Mouse (Mus musculus) Patski (cell line): ENCODE data around the gene Hsd3b7. TPM values are rescaled to one million over a fixed set of nuclear protein-coding genes. Genes with fewer than 3 reads are reported as not detected.

Experiments used
- ATAC-seq: fragments of 100-300 bp; one replicate; pipeline ENCODE4 v1.8.0; 2021
- CTCF ChIA-PET: fragments of 350-600 bp; sonication (Branson Sonifier 250); formaldehyde crosslinking; loops from one replicate; lab custom pipeline; 2022; ENCODE audit warnings: inconsistent platforms; lab: Charles Lee
- POLR2A ChIA-PET: fragments of 350-600 bp; sonication (Branson Sonifier 250); formaldehyde crosslinking; loops from one replicate; lab custom pipeline; 2022; ENCODE audit warnings: antibody characterized with exemption, inconsistent platforms; lab: Charles Lee
- DNase-seq: peaks from one replicate; pipeline ENCODE4 v3.0.0-alpha.2; 2011; ENCODE audit warnings: low read depth, low spot score
- H3K27me3 ChIP-seq: fragments of 371-371 bp; one replicate; pipeline ENCODE4 v1.5.1; 2021
- CTCF ChIP-seq: fragments of 100-300 bp; IDR thresholded peaks from one replicate; pipeline ENCODE4 v1.5.1; 2021
- in situ Hi-C: fragments of 300-500 bp; cut with MboI; formaldehyde crosslinking; loops from 3 replicates; pipeline ENCODE4 v1.11.1; 2018; ENCODE audit warnings: low pct_unique_long_range_greater_than_20kb, mixed read lengths
- polyA plus RNA-seq: library from polyadenylated mRNA; unstranded; gene quantifications from one replicate; pipeline ENCODE4 v1.2.3, GENCODE M21; 2021

The Hsd3b7 gene
- polyA plus RNA-seq, 1 experiment from 2014 or later: 30.1 TPM

DNA sequence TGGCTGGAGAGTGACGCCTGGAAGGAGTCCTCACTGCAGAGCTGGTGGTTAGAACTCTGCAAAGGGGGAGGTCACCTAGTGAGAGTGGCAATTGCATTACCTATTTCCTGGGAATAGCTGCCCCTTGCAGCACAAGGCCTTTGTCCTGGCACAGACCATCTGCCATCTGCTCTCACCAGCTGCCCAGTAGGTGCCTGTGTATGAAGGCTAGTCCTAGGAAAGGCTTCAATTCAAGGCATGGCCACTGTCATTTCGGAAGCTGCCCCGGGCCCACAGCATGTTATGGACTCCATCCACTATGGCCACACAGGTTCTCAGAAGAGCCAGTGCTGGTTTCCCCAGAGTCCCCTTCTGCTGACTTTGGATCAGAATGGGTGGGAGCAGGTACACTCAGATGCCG lies 1.8 kb upstream of the Hsd3b7 start:
- TF ChIP-seq CTCF: no peak
- H3K27me3 ChIP-seq: no peaks in the 10 kb centered on the region
- in situ Hi-C loops: no loop called here
- ChIA-PET POLR2A (interaction anchor here (1.2 kb wide), 1 partner anchor 76 kb away, joined by 6 read pairs; no protein-coding TSS in a partner anchor), CTCF (interaction anchor here (1.5 kb wide), 1 partner anchor 410 kb away, joined by 3 read pairs; no protein-coding TSS in a partner anchor)
- ATAC-seq: no peak
- DNase-seq: no peak

DNA sequence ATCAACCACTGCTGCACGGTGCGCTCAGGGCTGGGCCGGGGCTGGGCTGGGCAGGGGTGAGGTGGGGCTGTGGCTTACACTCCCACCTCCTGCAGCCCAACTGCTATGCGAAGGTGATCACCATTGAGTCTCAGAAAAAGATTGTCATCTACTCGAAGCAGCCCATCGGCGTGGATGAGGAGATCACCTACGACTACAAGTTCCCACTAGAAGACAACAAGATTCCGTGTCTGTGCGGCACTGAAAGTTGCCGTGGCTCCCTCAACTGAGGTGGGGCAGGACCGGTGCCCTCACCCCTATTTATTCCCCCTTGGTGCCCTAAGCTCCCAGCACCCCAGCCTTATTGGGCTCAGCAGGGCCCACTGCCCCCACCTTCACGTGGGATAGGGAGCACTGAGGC lies 1.2 kb upstream of the Hsd3b7 start:
- in situ Hi-C loops: no loop called here
- DNase-seq: no peak
- ChIA-PET POLR2A (interaction anchor here (1.2 kb wide), 1 partner anchor 75 kb away, joined by 6 read pairs; no protein-coding TSS in a partner anchor), CTCF (interaction anchor here (1.7 kb wide), 1 partner anchor 10 kb away, joined by 5 read pairs; no protein-coding TSS in a partner anchor)
- H3K27me3 ChIP-seq: no peaks in the 10 kb centered on the region
- ATAC-seq: no peak
- TF ChIP-seq CTCF: no peak

DNA sequence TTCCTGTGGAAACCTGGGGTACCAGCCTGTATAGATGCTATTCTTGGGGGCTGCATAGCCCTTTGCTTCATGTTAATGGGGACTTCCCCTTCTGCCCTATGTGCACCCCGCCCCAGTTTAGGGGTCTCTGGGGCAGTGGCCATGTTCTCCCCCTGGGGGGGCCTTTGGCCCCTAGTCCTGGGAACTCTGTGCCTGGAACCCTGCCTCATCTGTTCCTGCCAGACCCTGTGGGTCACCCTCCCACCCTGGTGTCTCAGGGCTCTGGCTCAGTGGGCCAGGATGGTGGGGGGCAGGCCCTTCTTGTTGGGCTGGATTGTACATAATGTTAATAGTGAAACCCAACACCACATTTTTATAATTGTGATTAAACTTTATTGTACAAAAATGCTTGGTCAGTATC lies 666 bp upstream of the Hsd3b7 start:
- DNase-seq (no peak), ATAC-seq (no peak)
- ChIA-PET POLR2A (interaction anchor here (1.2 kb wide), 1 partner anchor 75 kb away, joined by 6 read pairs; no protein-coding TSS in a partner anchor), CTCF (interaction anchor here (1.0 to 1.7 kb wide), 5 partner anchors 9 to 85 kb away, joined by 3 to 5 read pairs (median 3); no protein-coding TSS in a partner anchor)
- TF ChIP-seq CTCF: no peak
- in situ Hi-C loops: no loop called here
- no peaks in the 10 kb centered on the region for H3K27me3 ChIP-seq

DNA sequence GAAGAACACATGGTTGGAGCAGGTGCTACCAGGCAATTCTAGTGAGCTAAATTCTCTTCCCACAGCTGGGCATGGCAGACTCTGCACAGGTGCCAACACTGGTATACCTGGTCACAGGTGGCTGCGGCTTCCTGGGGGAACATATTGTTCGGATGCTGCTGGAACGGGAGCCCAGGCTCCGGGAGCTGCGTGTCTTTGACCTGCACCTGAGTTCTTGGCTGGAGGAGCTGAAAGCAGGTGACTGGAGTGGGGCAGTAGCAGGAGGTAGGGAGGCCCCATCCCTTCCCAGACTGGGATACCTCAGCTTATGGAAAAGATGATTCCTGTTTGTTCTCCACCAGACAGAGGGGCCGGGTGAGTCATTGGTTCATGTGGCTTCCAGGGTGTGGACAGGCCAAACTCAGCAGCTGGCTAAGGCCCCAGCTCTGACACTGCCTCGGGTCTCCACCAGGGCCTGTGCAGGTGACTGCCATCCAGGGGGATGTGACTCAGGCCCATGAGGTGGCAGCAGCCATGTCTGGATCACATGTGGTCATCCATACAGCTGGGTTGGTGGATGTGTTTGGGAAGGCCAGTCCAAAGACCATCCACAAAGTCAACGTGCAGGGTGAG lies 712 bp downstream of the Hsd3b7 start:
- ATAC-seq (no peak), DNase-seq (no peak)
- TF ChIP-seq CTCF: no peak
- CTCF ChIA-PET: interaction anchor here (0.7 to 1.7 kb wide), 12 partner anchors 8 to 119 kb away, joined by 3 to 5 read pairs (median 3); partner anchors contain the start of genes Gm21974 and Vkorc1
- POLR2A ChIA-PET: interaction anchor here (0.7 to 1.3 kb wide), 4 partner anchors 31 to 167 kb away, joined by 3 to 6 read pairs (median 4); partner anchors contain the start of genes Kat8 and Orai3
- no peaks in the 10 kb centered on the region for H3K27me3 ChIP-seq
- in situ Hi-C loops: no loop called here

DNA sequence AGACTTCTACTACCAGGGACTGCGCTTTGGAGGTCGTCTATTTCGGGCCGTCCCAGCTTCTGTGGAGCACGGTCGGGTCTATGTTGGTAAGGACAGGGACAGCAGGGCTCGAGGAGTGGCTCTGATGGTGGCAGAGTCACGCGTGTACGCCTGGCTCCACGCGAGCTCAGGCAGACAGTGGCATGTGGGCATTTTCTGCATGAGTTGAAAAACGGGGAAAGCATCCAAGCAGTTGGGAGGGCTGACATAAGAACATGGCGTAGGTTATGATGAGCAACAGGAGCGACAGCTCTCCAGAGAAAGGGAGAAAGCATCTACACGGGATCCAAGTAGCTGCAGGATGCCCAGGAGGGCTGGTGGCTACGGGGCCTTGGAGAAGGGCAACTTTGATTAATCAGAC lies 1.9 kb downstream of the Hsd3b7 start:
- no peak for DNase-seq
- no peak for TF ChIP-seq CTCF
- no peak for ATAC-seq
- CTCF ChIA-PET: no interaction called here
- POLR2A ChIA-PET: interaction anchor here (1.3 to 1.6 kb wide), 2 partner anchors 14 to 111 kb away, joined by 4 to 6 read pairs; partner anchors contain the start of gene Kat8
- in situ Hi-C loops: no loop called here
- no peaks in the 10 kb centered on the region for H3K27me3 ChIP-seq

DNA sequence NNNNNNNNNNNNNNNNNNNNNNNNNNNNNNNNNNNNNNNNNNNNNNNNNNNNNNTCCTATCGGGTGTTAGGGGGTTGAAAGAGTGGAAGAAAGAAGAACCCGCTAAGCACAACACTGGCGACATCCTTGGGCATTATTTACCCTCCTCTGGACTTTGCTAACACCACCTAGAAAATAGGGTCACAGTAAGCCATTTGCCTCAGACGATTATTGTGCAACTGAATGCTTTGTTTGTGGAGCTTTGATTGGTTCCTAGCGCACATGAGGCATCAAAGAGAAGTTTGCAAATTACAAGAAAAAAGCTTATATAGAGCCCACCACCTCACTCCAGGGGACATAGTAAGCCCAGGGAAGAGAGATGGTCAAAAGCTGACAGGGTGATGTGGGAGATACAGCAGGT lies 8.4 kb downstream of the Hsd3b7 start:
- ATAC-seq (no peak), DNase-seq (no peak)
- H3K27me3 ChIP-seq: no peaks in the 10 kb centered on the region
- ChIA-PET CTCF (interaction anchor here (1.0 to 1.6 kb wide), 2 partner anchors 9 to 15 kb away, joined by 3 to 5 read pairs; partner anchors contain the start of gene Hsd3b7), POLR2A (no interaction called here)
- no peak for TF ChIP-seq CTCF
- in situ Hi-C loops: no loop called here

DNA sequence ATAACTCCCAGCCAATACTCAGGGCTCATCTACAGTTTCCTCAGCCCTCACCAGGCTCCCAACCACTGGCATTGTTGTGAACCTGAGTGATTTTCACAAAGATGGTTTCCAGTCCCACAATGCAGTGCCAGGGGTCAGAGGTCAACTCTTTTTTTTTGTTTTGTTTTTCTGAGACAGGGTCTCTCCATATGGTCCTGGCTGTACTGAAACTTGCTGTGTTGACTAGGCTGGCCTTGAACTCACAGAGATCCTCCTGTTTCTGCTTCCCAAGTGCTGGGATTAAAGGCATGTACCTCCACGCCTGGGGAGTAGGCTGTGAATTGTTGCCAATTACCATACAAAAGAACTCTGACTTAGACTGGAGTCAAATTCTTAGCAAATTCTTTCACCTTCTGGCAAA lies 9.4 kb downstream of the Hsd3b7 start:
- CTCF ChIA-PET: interaction anchor here (1.6 kb wide), 1 partner anchor 10 kb away, joined by 5 read pairs; the partner anchor contains the start of gene Hsd3b7
- DNase-seq: no peak
- no peak for TF ChIP-seq CTCF
- ATAC-seq: no peak
- H3K27me3 ChIP-seq: no peaks in the 10 kb centered on the region
- in situ Hi-C loops: no loop called here
- POLR2A ChIA-PET: no interaction called here

DNA sequence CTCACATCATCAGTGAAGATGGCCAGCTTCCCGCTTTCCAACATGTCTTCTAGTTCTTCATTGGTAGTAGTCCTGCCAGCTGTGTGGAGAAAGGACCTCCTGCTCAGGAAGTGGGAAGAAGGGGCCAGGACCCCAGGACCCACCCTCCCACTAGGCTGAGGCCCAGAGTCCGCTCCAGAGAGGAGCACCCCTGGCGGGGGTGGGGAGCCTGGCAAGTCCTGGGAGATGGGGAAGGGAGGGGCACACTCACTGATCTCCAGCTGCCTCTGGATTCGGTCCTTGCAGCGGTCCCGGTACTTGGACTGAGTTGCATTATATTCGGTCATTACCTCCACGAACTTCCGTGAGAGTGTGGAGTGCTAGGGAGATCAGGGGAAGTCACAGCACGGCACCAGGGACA lies 10.2 kb downstream of the Hsd3b7 start:
- no peak for ATAC-seq
- in situ Hi-C loops: no loop called here
- no peak for TF ChIP-seq CTCF
- ChIA-PET POLR2A (interaction anchor here (1.2 kb wide), 1 partner anchor 11 kb away, joined by 4 read pairs; no protein-coding TSS in a partner anchor), CTCF (no interaction called here)
- DNase-seq: no peak
- H3K27me3 ChIP-seq: no peaks in the 10 kb centered on the region

DNA sequence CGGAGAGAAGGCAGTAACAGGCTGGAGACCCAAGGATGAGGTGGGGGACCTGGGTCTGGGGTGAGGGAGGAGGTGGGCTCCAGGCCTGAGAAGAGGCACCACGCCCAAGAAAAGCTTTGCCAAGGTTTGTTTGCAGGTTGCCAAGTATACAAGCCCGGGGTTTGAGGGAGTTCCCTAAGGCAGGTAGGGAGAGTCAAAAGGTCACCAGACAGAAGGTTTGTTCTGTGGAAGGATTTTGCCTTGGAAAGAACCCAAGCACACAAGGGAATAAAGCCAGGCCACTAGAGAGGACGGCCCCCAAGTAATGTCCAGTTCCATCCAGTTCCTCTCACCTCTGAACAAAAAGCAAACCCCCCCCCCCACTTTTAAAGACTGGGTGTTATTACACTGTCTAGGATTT lies 10.8 kb downstream of the Hsd3b7 start:
- ChIA-PET CTCF (no interaction called here), POLR2A (interaction anchor here (0.6 to 1.2 kb wide), 4 partner anchors 10 to 1198 kb away, joined by 3 to 4 read pairs (median 4); no protein-coding TSS in a partner anchor)
- no peak for TF ChIP-seq CTCF
- DNase-seq (no peak), ATAC-seq (no peak)
- no peaks in the 10 kb centered on the region for H3K27me3 ChIP-seq
- in situ Hi-C loops: no loop called here

DNA sequence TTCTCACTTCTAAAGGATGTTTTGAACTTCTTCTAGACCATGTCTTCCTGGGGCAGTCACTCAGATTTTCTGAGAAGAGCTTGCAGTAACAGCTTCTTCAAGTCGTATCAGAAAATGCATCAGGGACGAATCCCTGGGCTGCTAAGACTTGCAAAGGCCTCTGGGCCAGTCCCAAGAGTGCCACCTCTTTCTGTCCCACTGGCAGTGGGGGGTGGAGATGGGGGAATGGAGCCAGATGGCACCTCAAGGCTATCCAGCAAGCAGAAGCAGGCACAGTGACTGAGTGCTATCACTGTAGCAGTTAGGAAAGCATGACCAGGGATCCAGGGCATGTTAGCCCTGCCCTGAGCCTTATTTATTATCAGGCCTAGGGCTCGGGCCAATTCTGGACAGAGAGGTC lies 11.9 kb downstream of the Hsd3b7 start:
- DNase-seq: no peak
- ATAC-seq: no peak
- H3K27me3 ChIP-seq: no peaks in the 10 kb centered on the region
- ChIA-PET POLR2A (interaction anchor here (0.6 kb wide), 1 partner anchor 238 kb away, joined by 3 read pairs; no protein-coding TSS in a partner anchor), CTCF (no interaction called here)
- no peak for TF ChIP-seq CTCF
- in situ Hi-C loops: no loop called here

DNA sequence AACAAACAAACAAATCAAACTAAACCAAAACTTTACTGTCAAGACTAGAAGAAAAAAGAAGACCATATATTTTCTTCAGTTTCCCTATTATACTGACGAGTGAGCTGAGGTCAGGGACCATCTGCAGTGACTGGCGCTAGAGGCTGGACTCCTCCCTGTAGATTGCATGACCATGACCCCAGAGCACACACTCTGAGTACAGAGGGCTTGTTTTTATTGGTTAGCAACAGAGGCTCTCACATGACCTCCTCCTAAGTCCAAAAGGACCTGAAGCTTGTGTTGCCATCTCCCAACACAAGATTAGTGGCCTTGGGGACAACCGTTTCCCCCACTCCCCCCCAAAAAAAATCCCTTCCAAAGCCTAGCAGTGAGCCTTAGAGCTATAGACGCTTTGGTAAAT lies 13.4 kb downstream of the Hsd3b7 start:
- TF ChIP-seq CTCF: no peak
- ChIA-PET CTCF (no interaction called here), POLR2A (no interaction called here)
- in situ Hi-C loops: no loop called here
- DNase-seq: no peak
- H3K27me3 ChIP-seq: no peaks in the 10 kb centered on the region
- no peak for ATAC-seq
